Mouse (Mus musculus): ENCODE results near the gene Pde4c. TPM values are rescaled to one million over a fixed set of nuclear protein-coding genes. Genes with fewer than 3 reads are reported as not detected.

Gene Pde4c
- polyA plus RNA-seq, 1 experiment from 2014 or later = 0.05 TPM

- H3K9ac ChIP-seq = no peak overlapping the region
- no peak overlapping the region for H3K4me3 ChIP-seq
- H3K27ac ChIP-seq (ENCODE audit: poor library complexity, severe bottlenecking) = no peak overlapping the region
- no peaks in the 10 kb centered on the region for H3K36me3 ChIP-seq
- ATAC-seq (ENCODE audit: insufficient number of reproducible peaks, low FRiP score) = no peak
- no peaks in the 10 kb centered on the region for H3K9me3 ChIP-seq (replicated peaks)
- H3K4me2 ChIP-seq = no peak overlapping the region
- H3K4me1 ChIP-seq (replicated peaks) = peaks cover 40% of the 10 kb centered on the region
- peaks cover 61% of the 10 kb centered on the region for H3K27me3 ChIP-seq (replicated peaks)
- 72% methylated on average over 2 of the region's 2 CpGs for WGBS
Measured at GRCm38 (mm10) chr8:70795370-70795769, 71.8 kb downstream of the Pde4c start.

- peak overlapping the region; percentile 56 for H3K4me3 ChIP-seq
- 2% methylated on average over 54 of the region's 54 CpGs for WGBS
- no peak overlapping the region for H3K27ac ChIP-seq (ENCODE audit: poor library complexity, severe bottlenecking)
- peak overlapping the region; percentile 68 for H3K9ac ChIP-seq
- no peaks in the 10 kb centered on the region for H3K36me3 ChIP-seq
- H3K4me1 ChIP-seq (replicated peaks) = peaks cover 28% of the 10 kb centered on the region
- H3K9me3 ChIP-seq (replicated peaks) = no peaks in the 10 kb centered on the region
- peaks cover 73% of the 10 kb centered on the region for H3K27me3 ChIP-seq (replicated peaks)
- H3K4me2 ChIP-seq = peak overlapping the region; percentile 89
- ATAC-seq (ENCODE audit: insufficient number of reproducible peaks, low FRiP score) = no peak
Measured at GRCm38 (mm10) chr8:70796403-70797080, 73.0 kb downstream of the Pde4c start.

- no peaks in the 10 kb centered on the region for H3K36me3 ChIP-seq
- peaks cover 22% of the 10 kb centered on the region for H3K4me1 ChIP-seq (replicated peaks)
- no peaks in the 10 kb centered on the region for H3K9me3 ChIP-seq (replicated peaks)
- peak overlapping the region; percentile 89 for H3K4me2 ChIP-seq
- H3K27me3 ChIP-seq (replicated peaks) = peaks cover 81% of the 10 kb centered on the region
- peak; percentile 88 for ATAC-seq (ENCODE audit: insufficient number of reproducible peaks, low FRiP score)
- peak overlapping the region; percentile 56 for H3K4me3 ChIP-seq
- peak overlapping the region; percentile 68 for H3K9ac ChIP-seq
- under 1% methylated on average over 57 of the region's 57 CpGs for WGBS
- no peak overlapping the region for H3K27ac ChIP-seq (ENCODE audit: poor library complexity, severe bottlenecking)
Measured at GRCm38 (mm10) chr8:70797081-70798070, 73.9 kb downstream of the Pde4c start.

- Histone ChIP-seq H3K9me3 (replicated peaks) (no peaks in the 10 kb centered on the region), H3K27me3 (replicated peaks) (peaks cover 87% of the 10 kb centered on the region), H3K9ac (no peak overlapping the region), H3K4me1 (replicated peaks) (peaks cover 13% of the 10 kb centered on the region), H3K4me3 (peak overlapping the region; percentile 56), H3K4me2 (peak overlapping the region; percentile 89), H3K27ac (ENCODE audit: poor library complexity, severe bottlenecking) (no peak overlapping the region), H3K36me3 (no peaks in the 10 kb centered on the region)
- no peak for ATAC-seq (ENCODE audit: insufficient number of reproducible peaks, low FRiP score)
- 14% methylated on average over 15 of the region's 15 CpGs for WGBS
Measured at GRCm38 (mm10) chr8:70798281-70798680, 74.8 kb downstream of the Pde4c start.

GRCm38 (mm10) chr8:70800648-70801047 is 77.1 kb downstream of the Pde4c start:
- no peak overlapping the region for H3K9ac ChIP-seq
- no peak overlapping the region for H3K27ac ChIP-seq (ENCODE audit: poor library complexity, severe bottlenecking)
- no peaks in the 10 kb centered on the region for H3K36me3 ChIP-seq
- no peak for ATAC-seq (ENCODE audit: insufficient number of reproducible peaks, low FRiP score)
- peaks cover 80% of the 10 kb centered on the region for H3K27me3 ChIP-seq (replicated peaks)
- H3K9me3 ChIP-seq (replicated peaks) = no peaks in the 10 kb centered on the region
- H3K4me2 ChIP-seq = no peak overlapping the region
- no peak overlapping the region for H3K4me3 ChIP-seq
- WGBS = 47% methylated on average over 10 of the region's 10 CpGs
- H3K4me1 ChIP-seq (replicated peaks) = peaks cover 25% of the 10 kb centered on the region

Small RNA genes lying within 50 kb of the gene (microRNA-seq; reads per million reads assigned to microRNA genes)
- 0.71 reads per million for gene Mir7240

Other genes starting within 250 kb of the Pde4c start
- gene Klhl26, start 246.8 kb upstream of the Pde4c start, polyA plus RNA-seq (2016; fragmentation: Nextera tagmentation; extraction: Ambion mirVana) = 12.6 and 14.0 TPM in 2 replicates
- 0.22 and 0.33 TPM in 2 replicates for gene Tmem59l, start 236.4 kb upstream of the Pde4c start, polyA plus RNA-seq (2016; fragmentation: Nextera tagmentation; extraction: Ambion mirVana)
- 1.00 and 1.8 TPM in 2 replicates for gene Crlf1, start 230.6 kb upstream of the Pde4c start, polyA plus RNA-seq (2016; fragmentation: Nextera tagmentation; extraction: Ambion mirVana)
- gene Rex1bd, start 217.0 kb upstream of the Pde4c start, polyA plus RNA-seq (2016; fragmentation: Nextera tagmentation; extraction: Ambion mirVana) = 115 TPM in 2 replicates
- 779 and 792 TPM in 2 replicates for gene Uba52, start 212.9 kb upstream of the Pde4c start, polyA plus RNA-seq (2016; fragmentation: Nextera tagmentation; extraction: Ambion mirVana)
- gene Fkbp8, start 196.0 kb upstream of the Pde4c start, polyA plus RNA-seq (2016; fragmentation: Nextera tagmentation; extraction: Ambion mirVana) = 227 and 231 TPM in 2 replicates
- gene Kxd1, start 195.8 kb upstream of the Pde4c start, polyA plus RNA-seq (2016; fragmentation: Nextera tagmentation; extraction: Ambion mirVana) = 64.2 and 65.7 TPM in 2 replicates
- gene Ell, start 184.3 kb upstream of the Pde4c start, polyA plus RNA-seq (2016; fragmentation: Nextera tagmentation; extraction: Ambion mirVana) = 13.5 and 14.7 TPM in 2 replicates
- 138 and 142 TPM in 2 replicates for gene Isyna1, start 129.3 kb upstream of the Pde4c start, polyA plus RNA-seq (2016; fragmentation: Nextera tagmentation; extraction: Ambion mirVana)
- gene Ssbp4, start 114.8 kb upstream of the Pde4c start, polyA plus RNA-seq (2016; fragmentation: Nextera tagmentation; extraction: Ambion mirVana) = 76.0 and 78.6 TPM in 2 replicates
- gene Lrrc25, start 107.6 kb upstream of the Pde4c start, polyA plus RNA-seq (2016; fragmentation: Nextera tagmentation; extraction: Ambion mirVana) = 0.65 and 0.71 TPM in 2 replicates
- 1.0 and 1.1 TPM in 2 replicates for gene Gdf15, start 91.3 kb upstream of the Pde4c start, polyA plus RNA-seq (2016; fragmentation: Nextera tagmentation; extraction: Ambion mirVana)
- gene Pgpep1, start 63.3 kb upstream of the Pde4c start, polyA plus RNA-seq (2016; fragmentation: Nextera tagmentation; extraction: Ambion mirVana) = 32.1 and 35.6 TPM in 2 replicates
- 289 and 301 TPM in 2 replicates for gene Lsm4, start 50.5 kb upstream of the Pde4c start, polyA plus RNA-seq (2016; fragmentation: Nextera tagmentation; extraction: Ambion mirVana)
- gene Jund, start 24.8 kb upstream of the Pde4c start, polyA plus RNA-seq (2016; fragmentation: Nextera tagmentation; extraction: Ambion mirVana) = 183 and 206 TPM in 2 replicates
- gene Iqcn, start 20.3 kb upstream of the Pde4c start, polyA plus RNA-seq (2016; fragmentation: Nextera tagmentation; extraction: Ambion mirVana) = 0.04 and 0.06 TPM in 2 replicates
- gene Gm3336, start 5.2 kb upstream of the Pde4c start, polyA plus RNA-seq (2016; fragmentation: Nextera tagmentation; extraction: Ambion mirVana) = not detected in 2 replicates
- 19.1 and 19.2 TPM in 2 replicates for gene Rab3a, start 31.0 kb downstream of the Pde4c start, polyA plus RNA-seq (2016; fragmentation: Nextera tagmentation; extraction: Ambion mirVana)
- 37.2 and 37.9 TPM in 2 replicates for gene Mpv17l2, start 37.2 kb downstream of the Pde4c start, polyA plus RNA-seq (2016; fragmentation: Nextera tagmentation; extraction: Ambion mirVana)
- gene Pik3r2, start 53.0 kb downstream of the Pde4c start, polyA plus RNA-seq (2016; fragmentation: Nextera tagmentation; extraction: Ambion mirVana) = 35.2 and 37.2 TPM in 2 replicates
- 7.2 and 8.1 TPM in 2 replicates for gene Mast3, start 81.3 kb downstream of the Pde4c start, polyA plus RNA-seq (2016; fragmentation: Nextera tagmentation; extraction: Ambion mirVana)
- not detected in 2 replicates for gene Il12rb1, start 84.7 kb downstream of the Pde4c start, polyA plus RNA-seq (2016; fragmentation: Nextera tagmentation; extraction: Ambion mirVana)
- gene Arrdc2, start 116.0 kb downstream of the Pde4c start, polyA plus RNA-seq (2016; fragmentation: Nextera tagmentation; extraction: Ambion mirVana) = 2.5 and 2.7 TPM in 2 replicates
- gene Kcnn1, start 139.5 kb downstream of the Pde4c start, polyA plus RNA-seq (2016; fragmentation: Nextera tagmentation; extraction: Ambion mirVana) = 1.7 and 1.8 TPM in 2 replicates
- gene Ccdc124, start 150.2 kb downstream of the Pde4c start, polyA plus RNA-seq (2016; fragmentation: Nextera tagmentation; extraction: Ambion mirVana) = 81.8 and 87.0 TPM in 2 replicates
- 0.11 TPM in 1 of 2 replicates, not detected in the other for gene Slc5a5, start 169.0 kb downstream of the Pde4c start, polyA plus RNA-seq (2016; fragmentation: Nextera tagmentation; extraction: Ambion mirVana)
- 2,379 and 2,528 TPM in 2 replicates for gene Rpl18a, start 173.7 kb downstream of the Pde4c start, polyA plus RNA-seq (2016; fragmentation: Nextera tagmentation; extraction: Ambion mirVana)
- gene Map1s, start 182.2 kb downstream of the Pde4c start, polyA plus RNA-seq (2016; fragmentation: Nextera tagmentation; extraction: Ambion mirVana) = 37.7 and 41.3 TPM in 2 replicates

Data from heart, embryonic 12.5 days (tissue).